Mouse (Mus musculus): ENCODE measurements around the gene Tmem235.
A peak's percentile ranks its signal among the peaks of the same experiment; 100 is the strongest.
"Not testable (repeated sequence)": the region's sequence is repeated elsewhere in the genome, so short reads cannot be mapped to it uniquely, and the experiment has no call there.

The Tmem235 gene

GRCm38 (mm10) chr11:117832086-117832969 is 28.2 kb upstream of the Tmem235 start:
- DNase-seq (ENCODE audit: low read depth, low spot score), result peak; percentile 54

GRCm38 (mm10) chr11:117833509-117833908 is 27.0 kb upstream of the Tmem235 start:
- DNase-seq (ENCODE audit: low read depth, low spot score), result not testable (repeated sequence)

- no peak for DNase-seq (ENCODE audit: low read depth, low spot score)
Measured at GRCm38 (mm10) chr11:117834086-117834485, 26.5 kb upstream of the Tmem235 start.

GRCm38 (mm10) chr11:117836306-117836705 is 24.2 kb upstream of the Tmem235 start:
- no peak for DNase-seq (ENCODE audit: low read depth, low spot score)

GRCm38 (mm10) chr11:117838572-117838971 is 22.0 kb upstream of the Tmem235 start:
- DNase-seq (ENCODE audit: low read depth, low spot score), result no peak

- no peak for DNase-seq (ENCODE audit: low read depth, low spot score)
Measured at GRCm38 (mm10) chr11:117839021-117839420, 21.5 kb upstream of the Tmem235 start.

- DNase-seq (ENCODE audit: low read depth, low spot score), result no peak
Measured at GRCm38 (mm10) chr11:117840910-117841309, 19.6 kb upstream of the Tmem235 start.

GRCm38 (mm10) chr11:117843434-117843833 is 17.1 kb upstream of the Tmem235 start:
- DNase-seq (ENCODE audit: low read depth, low spot score), result no peak

- DNase-seq (ENCODE audit: low read depth, low spot score), result no peak
Measured at GRCm38 (mm10) chr11:117844997-117845396, 15.6 kb upstream of the Tmem235 start.

GRCm38 (mm10) chr11:117845651-117846050 is 14.9 kb upstream of the Tmem235 start:
- DNase-seq (ENCODE audit: low read depth, low spot score), result no peak

- DNase-seq (ENCODE audit: low read depth, low spot score), result no peak
Measured at GRCm38 (mm10) chr11:117846640-117847039, 13.9 kb upstream of the Tmem235 start.

GRCm38 (mm10) chr11:117847593-117848215 is 12.8 kb upstream of the Tmem235 start:
- DNase-seq (ENCODE audit: low read depth, low spot score), result no peak

GRCm38 (mm10) chr11:117848271-117848984 is 12.1 kb upstream of the Tmem235 start:
- no peak for DNase-seq (ENCODE audit: low read depth, low spot score)

- peak; percentile 91 for DNase-seq (ENCODE audit: low read depth, low spot score)
Measured at GRCm38 (mm10) chr11:117848985-117849671, 11.4 kb upstream of the Tmem235 start, which contains the start of gene Birc5. Birc5 (plus strand) TSS chr11:117849251.

GRCm38 (mm10) chr11:117852875-117853274 is 7.7 kb upstream of the Tmem235 start:
- no peak for DNase-seq (ENCODE audit: low read depth, low spot score)

GRCm38 (mm10) chr11:117854241-117854640 is 6.3 kb upstream of the Tmem235 start:
- DNase-seq (ENCODE audit: low read depth, low spot score), result no peak

- DNase-seq (ENCODE audit: low read depth, low spot score), result no peak
Measured at GRCm38 (mm10) chr11:117855360-117855759, 5.2 kb upstream of the Tmem235 start.

- no peak for DNase-seq (ENCODE audit: low read depth, low spot score)
Measured at GRCm38 (mm10) chr11:117855975-117856374, 4.6 kb upstream of the Tmem235 start.

GRCm38 (mm10) chr11:117857462-117857861 is 3.1 kb upstream of the Tmem235 start:
- DNase-seq (ENCODE audit: low read depth, low spot score), result no peak

- no peak for DNase-seq (ENCODE audit: low read depth, low spot score)
Measured at GRCm38 (mm10) chr11:117858392-117858791, 2.2 kb upstream of the Tmem235 start.

GRCm38 (mm10) chr11:117863174-117863856 is 2.8 kb downstream of the Tmem235 start:
- no peak for DNase-seq (ENCODE audit: low read depth, low spot score)
